Mouse (Mus musculus) G1E (cell line): ENCODE measurements around the gene Thrsp.

Source experiments
- CTCF ChIP-seq: IDR thresholded peaks from 2 replicates; pipeline ENCODE4 v1.5.1; 2012; ENCODE audit warnings: low read depth, low read length, inconsistent platforms, mixed read lengths
- POLR2AphosphoS5 ChIP-seq: IDR thresholded peaks from 2 replicates; pipeline ENCODE4 v1.6.1; 2012; ENCODE audit warnings: low read depth, low read length, inconsistent platforms; ENCODE audit not compliant: insufficient replicate concordance

- TF ChIP-seq CTCF (peak; percentile 72), POLR2AphosphoS5 (no peak)
These were observed 7.2 kb upstream of the Thrsp start for GRCm38 (mm10) chr7:97424621-97425245.
